Mouse (Mus musculus): Measurements from ENCODE around the gene Cdk17.

Cdk17 gene

GRCm38 (mm10) chr10:93291352-93291751, 130.7 kb downstream of the Cdk17 start:
- DNase-seq = peak; percentile 67 to 70

GRCm38 (mm10) chr10:93291843-93292242, 131.2 kb downstream of the Cdk17 start:
- peak; percentile 90 to 94 for DNase-seq

- DNase-seq = peak; percentile 39 to 63
These were observed 132.9 kb downstream of the Cdk17 start for GRCm38 (mm10) chr10:93293621-93294020.

- peak; percentile 36 to 64 for DNase-seq
These were observed 134.0 kb downstream of the Cdk17 start for GRCm38 (mm10) chr10:93294547-93295219.

GRCm38 (mm10) chr10:93297774-93298173, 137.1 kb downstream of the Cdk17 start:
- DNase-seq = peak; percentile 40 to 78

GRCm38 (mm10) chr10:93298208-93298607, 137.5 kb downstream of the Cdk17 start:
- peak in 1 of 2 experiments; percentile 63 for DNase-seq

- DNase-seq = peak in 1 of 2 experiments; percentile 42
These were observed 141.2 kb downstream of the Cdk17 start for GRCm38 (mm10) chr10:93301831-93302230.

GRCm38 (mm10) chr10:93303231-93303630, 142.6 kb downstream of the Cdk17 start:
- DNase-seq = no peak

- DNase-seq = no peak
These were observed 145.3 kb downstream of the Cdk17 start for GRCm38 (mm10) chr10:93305946-93306345.

GRCm38 (mm10) chr10:93306367-93306766, 145.7 kb downstream of the Cdk17 start:
- no peak for DNase-seq

- peak; percentile 79 to 82 for DNase-seq
These were observed 148.7 kb downstream of the Cdk17 start for GRCm38 (mm10) chr10:93309131-93309933.

GRCm38 (mm10) chr10:93309934-93310621, 149.4 kb downstream of the Cdk17 start:
- peak in 1 of 2 experiments; percentile 57 for DNase-seq

GRCm38 (mm10) chr10:93310721-93311411, 150.2 kb downstream of the Cdk17 start, which contains the start of gene Elk3:
TSS of gene Elk3 (minus strand) at chr10:93311135.
- peak; percentile 64 to 83 for DNase-seq

- no peak for DNase-seq
These were observed 150.9 kb downstream of the Cdk17 start for GRCm38 (mm10) chr10:93311576-93311975.

Measured in kidney, postnatal 25 days (tissue).